ENCODE assay signal across 8 mouse cellular contexts in genomic region chr17:3082125-3082755, GRCm38 (mm10). TPM values are rescaled to one million over a fixed set of nuclear protein-coding genes. Genes with fewer than 3 reads are reported as not detected.
DNase-seq lines count a peak whose midpoint lies in the region; ATAC-seq lines count a peak whose summit lies in the region.
"Not testable (repeated sequence)": the region's sequence is repeated elsewhere in the genome, so short reads cannot be mapped to it uniquely, and the experiment has no call there.

No protein-coding gene starts in this region.

- WGBS in forebrain, embryonic 12.5 days = 79% methylated on average over 7 of the region's 9 CpGs
- 67% methylated on average over 7 of the region's 9 CpGs for WGBS in heart, embryonic 15.5 days
- 75% methylated on average over 7 of the region's 9 CpGs for WGBS in kidney, embryonic 15.5 days
- 78% methylated on average over 7 of the region's 9 CpGs for WGBS in limb, embryonic 15.5 days
- WGBS in midbrain, embryonic 16.5 days = 82% methylated on average over 6 of the region's 9 CpGs

- not testable (repeated sequence) for H3K9ac ChIP-seq in forebrain, embryonic 12.5 days; heart, embryonic 15.5 days; kidney, embryonic 15.5 days; limb, embryonic 15.5 days; midbrain, embryonic 16.5 days (ENCODE audit: low read depth, low read length)

- not testable (repeated sequence) for H3K36me3 ChIP-seq in forebrain, embryonic 12.5 days (replicated peaks); heart, embryonic 15.5 days; kidney, embryonic 15.5 days; limb, embryonic 15.5 days; midbrain, embryonic 16.5 days (ENCODE audit: control insufficient read depth, insufficient read depth, low read length)

- DNase-seq in A20 (ENCODE audit: low read depth, low spot score) = peak; percentile 59
- DNase-seq in c-Kit-positive CD71-positive TER-119-positive erythroid progenitor cells, embryonic 14.5 days (ENCODE audit: low spot score) = peak; percentile 29
- peak; percentile 50 to 79 for DNase-seq in spleen, postnatal 4 days (ENCODE audit: low spot score in 2 of 2)

- peak overlapping the region; percentile 42; the same call in 1 of the 2 replicates for H3K4me2 ChIP-seq in forebrain, embryonic 12.5 days
- H3K4me2 ChIP-seq in heart, embryonic 15.5 days = peak overlapping the region; percentile 61
- peak overlapping the region; percentile 56 for H3K4me2 ChIP-seq in kidney, embryonic 15.5 days
- not testable (repeated sequence) for H3K4me2 ChIP-seq in limb, embryonic 15.5 days
- peak overlapping the region; percentile 39 for H3K4me2 ChIP-seq in midbrain, embryonic 16.5 days (ENCODE audit: low read length)

- not testable (repeated sequence) for H3K27ac ChIP-seq in forebrain, embryonic 12.5 days; heart, embryonic 15.5 days; kidney, embryonic 15.5 days; limb, embryonic 15.5 days; midbrain, embryonic 16.5 days (ENCODE audit: low read length)

- H3K4me3 ChIP-seq in forebrain, embryonic 12.5 days (replicated peaks); heart, embryonic 15.5 days; kidney, embryonic 15.5 days (replicated peaks); limb, embryonic 15.5 days: not testable (repeated sequence)
- H3K4me3 ChIP-seq in midbrain, embryonic 16.5 days (ENCODE audit: low read depth, low read length) = peak overlapping the region; percentile 50

- not testable (repeated sequence) for H3K4me1 ChIP-seq in forebrain, embryonic 12.5 days; heart, embryonic 15.5 days (replicated peaks); kidney, embryonic 15.5 days; limb, embryonic 15.5 days; midbrain, embryonic 16.5 days (ENCODE audit: control insufficient read depth, insufficient read depth, low read length)

- H3K9me3 ChIP-seq in forebrain, embryonic 12.5 days; heart, embryonic 15.5 days (replicated peaks); kidney, embryonic 15.5 days (replicated peaks); limb, embryonic 15.5 days; midbrain, embryonic 16.5 days (replicated peaks; ENCODE audit: control insufficient read depth, low read length, poor library complexity, severe bottlenecking): not testable (repeated sequence)

- ATAC-seq in forebrain, embryonic 12.5 days (ENCODE audit: low FRiP score) = peak; percentile 67
- peak; percentile 45 for ATAC-seq in heart, embryonic 15.5 days (replicated peaks; ENCODE audit: insufficient number of reproducible peaks, insufficient read depth, low FRiP score, low read depth)
- peak; percentile 72 for ATAC-seq in kidney, embryonic 15.5 days (replicated peaks; ENCODE audit: low FRiP score)
- peak; percentile 77 for ATAC-seq in limb, embryonic 15.5 days (ENCODE audit: insufficient number of reproducible peaks, low FRiP score, low TSS enrichment, low read depth)
- peak; percentile 56 for ATAC-seq in midbrain, embryonic 16.5 days

- H3K27me3 ChIP-seq in forebrain, embryonic 12.5 days; heart, embryonic 15.5 days; kidney, embryonic 15.5 days; limb, embryonic 15.5 days; midbrain, embryonic 16.5 days (ENCODE audit: control insufficient read depth, insufficient read depth, low read depth, low read length): not testable (repeated sequence)

RNA-seq across cellular contexts. Expression of gene Scaf8, which starts 32.5 kb away (rescaled TPM):
- 27.6 TPM in 2 replicates for polyA plus RNA-seq in forebrain, embryonic 12.5 days (2016; fragmentation: Nextera tagmentation; extraction: Ambion mirVana)
- polyA plus RNA-seq in heart, embryonic 15.5 days (2015; fragmentation: Nextera tagmentation; extraction: Ambion mirVana) = 13.4 and 15.5 TPM in 2 replicates
- polyA plus RNA-seq in kidney, embryonic 15.5 days (2015; fragmentation: Nextera tagmentation; extraction: Ambion mirVana) = 23.1 and 23.6 TPM in 2 replicates
- polyA plus RNA-seq in limb, embryonic 15.5 days (2015; fragmentation: Nextera tagmentation; extraction: Ambion mirVana) = 18.7 and 19.1 TPM in 2 replicates
- 14.5 and 16.7 TPM in 2 replicates for polyA plus RNA-seq in midbrain, embryonic 16.5 days (2015; fragmentation: Nextera tagmentation; extraction: Ambion mirVana)
